Mouse (Mus musculus) brain, embryonic 14.5 days (tissue): ENCODE measurements around the gene Slc22a15.

ENCODE experiments used
- CTCF ChIP-seq: fragments of 200-500 bp; IDR thresholded peaks from 2 replicates; pipeline ENCODE4 v1.5.1; 2012; ENCODE audit warnings: inconsistent platforms, mild to moderate bottlenecking, moderate library complexity, borderline replicate concordance; ENCODE audit not compliant: insufficient read depth, insufficient read length; ENCODE audit errors: extremely low read depth
- POLR2A ChIP-seq: fragments of 200-500 bp; IDR thresholded peaks from 2 replicates; pipeline ENCODE4 v1.6.1; 2012; ENCODE audit warnings: mild to moderate bottlenecking, inconsistent platforms, borderline replicate concordance; ENCODE audit not compliant: poor library complexity, insufficient read depth, insufficient read length, severe bottlenecking; ENCODE audit errors: extremely low read depth

GRCm38 (mm10) chr3:101839327-101839726 is 84.9 kb downstream of the Slc22a15 start:
- TF ChIP-seq POLR2A, result no peak
- TF ChIP-seq CTCF, result peak; percentile 33; the same call in 1 of the 2 replicates
